Mouse (Mus musculus) gastrocnemius, postnatal 10 days (tissue): ENCODE measurements around the gene Fgf12. TPM values are rescaled to one million over a fixed set of nuclear protein-coding genes. Genes with fewer than 3 reads are reported as not detected.

Experiments
- DNase-seq: peaks from one replicate; pipeline ENCODE4 v3.0.0; 2021; ENCODE audit warnings: mixed read lengths
- microRNA-seq, 2 experiments: library from miRNA; unstranded; fragments of <30 nt; microRNA quantifications; one replicate each; pipeline ENCODE4 v1.2.0; 2021
- total RNA-seq, 2 experiments: library from RNA; stranded (reverse); gene quantifications; 2 replicates each; pipeline ENCODE4 v1.2.3; 2021

Fgf12 gene
- total RNA-seq, 2 experiments from 2014 or later: 0.52 to 2.1 TPM

- no peak for DNase-seq
These were observed 441.2 kb downstream of the Fgf12 start for GRCm38 (mm10) chr16:28311618-28312017.

- no peak for DNase-seq
These were observed 449.0 kb downstream of the Fgf12 start for GRCm38 (mm10) chr16:28303889-28304288.

- DNase-seq: no peak
These were observed 463.1 kb downstream of the Fgf12 start for GRCm38 (mm10) chr16:28289689-28290330.

GRCm38 (mm10) chr16:28257904-28258303, 495.0 kb downstream of the Fgf12 start:
- DNase-seq: no peak

- DNase-seq: no peak
These were observed 498.6 kb downstream of the Fgf12 start for GRCm38 (mm10) chr16:28254303-28254702.

GRCm38 (mm10) chr16:28251930-28252329, 500.9 kb downstream of the Fgf12 start:
- DNase-seq: no peak

GRCm38 (mm10) chr16:28242867-28243649, 509.8 kb downstream of the Fgf12 start:
- no peak for DNase-seq

- DNase-seq: no peak
These were observed 513.5 kb downstream of the Fgf12 start for GRCm38 (mm10) chr16:28239382-28239781.

- DNase-seq: no peak
These were observed 514.6 kb downstream of the Fgf12 start for GRCm38 (mm10) chr16:28238019-28238868.

GRCm38 (mm10) chr16:28215930-28216329, 536.9 kb downstream of the Fgf12 start:
- no peak for DNase-seq

- no peak for DNase-seq
These were observed 540.5 kb downstream of the Fgf12 start for GRCm38 (mm10) chr16:28212411-28212810.

GRCm38 (mm10) chr16:28156443-28156842, 596.4 kb downstream of the Fgf12 start:
- no peak for DNase-seq

GRCm38 (mm10) chr16:28140972-28141371, 611.9 kb downstream of the Fgf12 start:
- no peak for DNase-seq

GRCm38 (mm10) chr16:28127006-28127405, 625.9 kb downstream of the Fgf12 start:
- no peak for DNase-seq

Small RNA genes within 50 kb of the gene (microRNA-seq; reads per million reads assigned to microRNA genes)
- 0 reads per million in 2 experiments for gene Mir690

Other genes starting within 250 kb of the Fgf12 start
- gene Mb21d2, start 176.6 kb upstream of the Fgf12 start, total RNA-seq: 1 to 10 TPM; 8.3 to 9.1 TPM